Comparison of ENCODE assay signal across 17 mouse cellular contexts in the genomic region with DNA sequence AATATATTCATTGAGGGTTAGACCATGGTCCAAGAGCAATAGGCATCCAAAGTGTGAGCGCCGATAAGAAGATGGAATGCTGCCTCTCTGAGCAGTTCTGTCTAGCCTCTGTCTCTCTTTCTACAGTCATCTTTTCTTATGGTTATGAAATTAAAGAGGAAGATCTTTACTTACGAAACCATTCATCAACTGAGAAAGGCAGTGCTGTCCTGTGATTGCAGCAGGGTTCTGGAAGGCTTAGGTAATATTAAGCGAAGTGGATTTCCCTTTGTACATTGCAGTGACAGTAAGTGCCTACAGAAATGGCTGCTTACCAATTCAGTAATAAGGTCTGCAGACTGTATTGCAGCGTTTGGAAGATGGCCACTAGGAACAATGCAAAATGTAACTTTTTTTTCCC. TPM values are rescaled to one million over a fixed set of nuclear protein-coding genes. Genes with fewer than 3 reads are reported as not detected.
"Had no signal": no experiment of that assay in that cellular context is flagged by ENCODE, and none has a peak within 500 bp of the region (broad histone marks: within the 10 kb centered on the region; RNA-seq: fewer than 3 reads in every experiment).

No protein-coding gene starts in this region.

- H3K4me1 ChIP-seq: liver, embryonic 15.5 days; midbrain, embryonic 10.5 days; neural tube, embryonic 12.5 days; stomach, embryonic 15.5 days had no signal

- ATAC-seq: liver, postnatal 0 days; midbrain, embryonic 16.5 days had no signal

- H3K4me3 ChIP-seq: liver, embryonic 15.5 days; midbrain, embryonic 10.5 days; midbrain, embryonic 12.5 days; neural tube, embryonic 12.5 days; stomach, embryonic 15.5 days had no signal

- DNase-seq: liver, postnatal 0 days; lung, embryonic 14.5 days; lung, postnatal 10 days; lung, postnatal 4 days; midbrain, embryonic 14.5 days; right cerebral cortex, postnatal 14 days; thymus, adult 2 months; thymus, postnatal 25 days; thymus, postnatal 4 days had no signal

RNA-seq across cellular contexts. Expression of a gene that starts 11.4 kb away (rescaled TPM):
- total RNA-seq: neutrophil, adult 5-6 weeks had no signal
- polyA plus RNA-seq: testis, adult 2 months had no signal
